Mouse (Mus musculus): ENCODE results near the gene 4930442H23Rik.

- no peak for TF ChIP-seq CTCF (IDR thresholded peaks at IDR 0.05; ENCODE audit: borderline replicate concordance, insufficient read depth, low read length)
- peak; percentile 89 for TF ChIP-seq POLR2A (IDR thresholded peaks at IDR 0.05; ENCODE audit: low read depth, low read length)
Observed at GRCm38 (mm10) chr10:81182336-81183333, 1.0 kb downstream of the 4930442H23Rik start, which contains the start of gene Dapk3.
